Mouse (Mus musculus): ENCODE results near the gene Zfp445.

GRCm38 (mm10) chr9:122845621-122846020 lies 20.2 kb downstream of the Zfp445 start:
- TF ChIP-seq E2F4 (IDR thresholded peaks at IDR 0.05; ENCODE audit: borderline replicate concordance, low read depth, low read length) = no peak
- TF ChIP-seq CTCF (IDR thresholded peaks at IDR 0.05 in 2 of 3, conservative IDR thresholded peaks at IDR 0.05 in 1 of 3; ENCODE audit: control insufficient read depth in 1 of 3, insufficient read depth in 1 of 3, low read depth in 2 of 3, low read length in 3 of 3, poor library complexity in 1 of 3, severe bottlenecking in 1 of 3) = no peak
- no peak for TF ChIP-seq BHLHE40 (IDR thresholded peaks at IDR 0.05; ENCODE audit: borderline replicate concordance, low read depth, low read length)
- TF ChIP-seq USF1 (IDR thresholded peaks at IDR 0.05; ENCODE audit: low read depth, low read length) = no peak
- no peak for TF ChIP-seq RAD21 (IDR thresholded peaks at IDR 0.05; ENCODE audit: low read depth, low read length)
- TF ChIP-seq EP300 (IDR thresholded peaks at IDR 0.05; ENCODE audit: low read depth in 1 of 2, low read length in 2 of 2) = no peak

All from MEL (cell line).